Mouse (Mus musculus) skeletal muscle tissue, adult 2 months (tissue): Measurements from ENCODE around the gene Dars2.
A peak's percentile ranks its signal among the peaks of the same experiment; 100 is the strongest.

ENCODE experiments used
- DNase-seq: peaks from one replicate; pipeline ENCODE4 v3.0.0-alpha.2; 2012; ENCODE audit warnings: low read depth, low spot score

The Dars2 gene

GRCm38 (mm10) chr1:161070352-161071271 lies at the start of gene Dars2, which contains the start of gene Cenpl:
Gene Dars2, minus strand, starts transcription at chr1:161070658.
Gene Cenpl, plus strand, starts transcription at chr1:161070713.
- peak; percentile 91 for DNase-seq

DNA sequence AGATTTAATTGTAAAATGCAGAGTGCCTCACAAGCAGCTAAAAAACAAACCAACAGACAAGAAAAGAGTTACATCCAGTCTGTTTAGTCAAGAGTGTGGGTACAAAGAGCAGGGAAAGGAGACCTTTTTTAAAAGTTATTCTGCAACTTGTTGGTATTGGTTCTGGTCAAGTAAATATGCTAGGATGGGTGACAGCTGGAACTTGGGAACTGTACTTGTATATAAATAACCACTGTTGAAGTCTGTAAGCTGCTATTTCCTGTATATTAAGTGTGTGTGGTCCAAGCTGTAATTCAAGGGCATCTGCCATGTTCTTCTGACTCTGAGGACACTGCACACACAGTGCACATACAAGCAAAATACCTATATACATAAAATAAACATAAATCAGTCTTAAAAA lies 44.1 kb upstream of the Dars2 start:
- no peak for DNase-seq

DNA sequence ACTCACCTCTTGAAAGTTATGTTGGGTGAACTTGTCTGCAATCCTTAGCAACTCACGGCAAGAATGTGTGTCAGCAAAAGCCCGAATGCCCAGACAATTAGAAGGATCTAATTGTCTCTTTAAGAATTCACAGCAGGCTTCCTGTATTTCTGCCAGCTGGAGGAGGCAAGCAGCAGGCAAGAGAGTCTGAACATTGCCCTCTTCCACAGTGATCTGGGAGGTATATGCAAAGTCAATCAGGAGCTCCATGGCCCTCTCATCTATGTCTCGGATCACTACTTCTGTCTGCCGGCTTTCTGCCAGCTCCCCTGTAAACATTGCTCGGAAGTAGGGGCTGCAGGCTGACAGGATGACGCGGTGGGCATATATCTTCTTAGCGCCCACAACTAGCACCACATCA lies 38.8 kb upstream of the Dars2 start:
- no peak for DNase-seq

GRCm38 (mm10) chr1:161103842-161104241 lies 33.4 kb upstream of the Dars2 start:
- no peak for DNase-seq

DNA sequence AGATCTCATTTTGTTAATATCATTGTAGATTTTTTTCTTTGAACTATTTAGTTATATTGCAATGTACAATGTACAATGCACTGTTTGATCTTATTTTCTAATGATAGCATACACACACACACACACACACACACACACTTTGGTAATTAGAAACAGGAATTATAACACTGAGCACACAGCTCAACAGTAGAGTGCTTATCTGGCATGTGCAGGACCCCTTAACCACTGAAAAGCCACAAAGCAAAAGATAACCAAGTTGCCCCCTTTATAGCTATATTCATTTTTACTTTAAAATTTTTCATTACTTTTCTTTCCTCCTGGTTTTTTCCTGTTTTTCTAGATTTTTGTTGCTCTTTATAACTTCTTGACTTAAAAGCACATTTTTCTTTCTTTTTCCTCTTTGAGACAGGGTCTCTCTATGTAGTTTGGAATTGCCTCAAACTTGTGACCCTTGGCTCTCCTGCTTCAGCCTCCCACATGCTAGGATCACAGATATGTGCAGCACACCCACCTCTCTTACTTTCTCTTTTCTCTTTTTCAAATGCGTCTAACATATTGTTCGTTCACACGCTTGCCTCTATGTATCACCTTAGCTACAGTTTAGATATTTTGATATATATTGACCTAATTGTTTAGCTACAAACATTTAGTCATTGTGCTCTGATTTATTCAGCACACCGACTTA lies 29.4 kb upstream of the Dars2 start:
- no peak for DNase-seq

- no peak for DNase-seq
Observed at GRCm38 (mm10) chr1:161077243-161077642, 6.8 kb upstream of the Dars2 start.

DNA sequence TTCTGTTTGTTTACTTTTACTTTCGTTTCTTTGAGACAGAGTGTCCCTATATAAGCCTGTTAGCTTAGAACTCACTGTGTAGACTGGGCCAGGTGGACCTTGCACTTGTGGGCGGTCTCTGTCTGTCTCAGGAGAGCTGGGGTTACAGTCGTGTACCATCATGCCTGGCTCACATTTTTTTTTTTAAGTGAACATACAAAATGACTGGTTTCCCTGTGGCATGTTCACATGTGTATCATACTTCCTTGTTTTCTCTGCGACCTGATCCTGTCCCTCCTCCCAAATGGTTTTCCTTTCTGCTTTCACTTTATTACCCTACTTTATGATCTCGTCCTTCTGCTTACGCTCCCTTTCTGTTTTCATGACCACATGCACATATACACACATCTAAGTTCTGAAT lies 5.8 kb upstream of the Dars2 start:
- no peak for DNase-seq

DNA sequence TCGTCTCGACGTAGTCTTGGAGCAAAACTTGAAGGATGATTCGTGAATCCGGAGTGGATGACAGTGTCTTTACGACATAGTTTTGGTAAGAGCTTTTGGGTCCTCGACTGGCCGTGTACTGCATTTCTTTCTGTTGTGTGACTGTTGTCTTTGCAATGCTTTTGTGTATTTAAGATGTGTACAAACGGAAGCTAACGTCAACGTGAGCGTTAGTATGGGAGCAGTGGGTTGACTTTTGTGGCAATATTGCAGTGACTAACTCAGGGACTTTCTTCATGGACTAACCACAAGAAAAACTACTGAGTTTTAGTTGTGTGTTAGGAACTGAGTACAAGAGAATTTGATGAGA lies 788 bp upstream of the Dars2 start:
- no peak for DNase-seq

DNA sequence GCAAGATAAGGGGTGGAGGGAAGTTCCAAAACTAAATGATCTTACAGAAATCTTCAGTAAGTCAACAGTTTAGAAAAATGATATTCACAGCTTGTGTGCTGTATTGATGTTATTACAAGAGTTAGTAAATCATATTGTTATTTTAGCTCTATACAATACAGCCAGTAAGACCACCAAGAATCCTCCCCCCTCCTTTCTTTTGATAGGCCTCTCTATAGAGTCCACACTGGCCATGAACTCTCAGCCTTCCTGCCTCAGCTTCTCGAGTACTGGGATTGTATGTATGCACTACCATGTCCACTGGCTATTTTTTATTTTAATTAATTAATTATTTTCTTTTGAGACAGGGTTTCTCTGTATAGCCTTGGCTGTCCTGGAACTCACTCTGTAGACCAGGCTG lies 7.1 kb downstream of the Dars2 start:
- no peak for DNase-seq

- no peak for DNase-seq
Observed at GRCm38 (mm10) chr1:161057164-161057563, 13.3 kb downstream of the Dars2 start.

GRCm38 (mm10) chr1:161046972-161047371 lies 23.5 kb downstream of the Dars2 start:
- DNase-seq: no peak

DNA sequence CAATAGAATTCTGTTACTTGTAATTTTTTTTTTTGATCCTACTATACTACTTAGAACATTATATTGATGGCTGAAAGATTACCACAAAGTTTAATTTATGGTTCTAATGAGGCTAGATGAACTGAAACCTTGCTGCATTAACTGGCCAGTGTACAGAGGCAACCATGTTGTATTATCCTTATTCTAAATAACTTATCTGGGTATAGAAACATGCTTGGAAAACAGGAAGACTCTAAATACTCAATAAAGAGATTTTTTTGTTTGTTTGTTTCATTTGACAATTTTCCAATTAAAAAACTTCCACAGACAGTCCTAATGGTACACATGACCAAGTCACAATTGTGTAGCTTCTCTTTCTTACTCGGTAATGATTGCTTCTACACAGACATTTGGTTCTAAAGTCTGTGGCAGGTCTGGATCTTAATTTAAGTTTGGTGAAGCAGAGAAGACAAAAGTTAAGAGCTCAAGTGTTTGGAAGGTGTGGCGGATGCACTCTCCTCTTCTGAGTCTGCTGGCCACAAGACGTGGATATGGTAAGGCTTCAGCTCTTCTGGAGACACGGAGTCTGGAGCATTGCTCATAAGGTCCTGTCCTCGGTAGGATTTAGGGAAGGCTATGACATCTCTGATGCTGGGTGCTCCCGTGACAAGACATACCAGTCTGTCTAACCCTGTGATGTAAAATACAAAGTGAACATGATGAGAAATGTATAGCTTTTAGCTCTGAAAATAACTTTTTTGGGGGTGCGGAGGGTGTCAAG lies 29.0 kb downstream of the Dars2 start:
- DNase-seq: no peak

GRCm38 (mm10) chr1:161040855-161041254 lies 29.6 kb downstream of the Dars2 start:
- no peak for DNase-seq

DNA sequence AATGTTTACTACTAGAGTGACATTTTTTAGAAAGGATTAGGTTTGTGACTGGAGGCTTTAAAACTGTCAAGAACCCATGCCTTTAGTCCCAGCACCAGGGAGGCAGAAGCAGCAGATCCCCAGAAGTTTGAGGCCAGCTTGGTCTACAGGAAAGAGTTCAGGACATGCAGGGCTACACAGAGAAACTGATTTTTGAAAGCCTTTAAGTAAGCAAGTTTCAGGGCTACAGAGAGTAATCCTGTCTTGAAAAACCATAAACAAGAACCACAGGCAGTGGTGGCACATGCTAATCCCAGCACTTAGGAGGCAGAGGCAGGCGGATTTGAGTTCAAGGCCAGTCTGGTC lies 30.1 kb downstream of the Dars2 start:
- no peak for DNase-seq

- no peak for DNase-seq
Observed at GRCm38 (mm10) chr1:161039741-161040425, 30.6 kb downstream of the Dars2 start.

DNA sequence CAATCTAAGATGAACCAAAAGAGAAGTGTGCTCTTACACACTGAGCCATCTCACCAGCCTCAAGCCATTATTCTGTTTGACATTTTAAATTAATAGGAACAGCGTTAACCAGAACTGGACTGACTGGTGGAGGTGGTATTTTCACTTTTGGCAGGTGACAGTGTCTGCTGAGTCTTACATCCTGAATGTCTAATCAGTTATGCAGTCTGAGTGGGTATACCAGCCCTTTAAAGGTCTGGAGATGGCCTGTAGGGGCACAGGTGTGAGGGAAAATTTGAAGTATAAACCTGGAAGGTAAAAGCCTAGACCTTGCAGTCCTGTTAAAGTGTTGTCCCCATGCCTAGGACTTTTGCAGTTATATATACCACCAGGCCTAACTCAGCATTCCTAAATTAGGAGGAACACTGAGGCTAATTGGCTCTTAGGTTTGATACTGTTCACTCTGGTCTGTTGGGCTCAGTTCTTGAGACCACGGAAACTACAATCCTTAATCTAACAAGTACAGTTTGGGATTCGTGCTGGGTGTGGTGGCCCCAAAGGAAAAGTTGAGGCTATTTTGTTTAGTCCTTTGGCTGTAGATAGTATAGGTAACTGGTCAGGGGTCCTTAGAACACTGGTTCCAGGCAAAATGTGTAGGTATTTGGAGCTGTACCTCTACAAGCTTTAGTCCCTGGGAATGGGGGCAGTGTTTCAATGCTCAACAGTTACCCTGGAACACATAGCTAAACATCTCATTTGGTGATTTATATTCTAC lies 31.3 kb downstream of the Dars2 start:
- DNase-seq: no peak

DNA sequence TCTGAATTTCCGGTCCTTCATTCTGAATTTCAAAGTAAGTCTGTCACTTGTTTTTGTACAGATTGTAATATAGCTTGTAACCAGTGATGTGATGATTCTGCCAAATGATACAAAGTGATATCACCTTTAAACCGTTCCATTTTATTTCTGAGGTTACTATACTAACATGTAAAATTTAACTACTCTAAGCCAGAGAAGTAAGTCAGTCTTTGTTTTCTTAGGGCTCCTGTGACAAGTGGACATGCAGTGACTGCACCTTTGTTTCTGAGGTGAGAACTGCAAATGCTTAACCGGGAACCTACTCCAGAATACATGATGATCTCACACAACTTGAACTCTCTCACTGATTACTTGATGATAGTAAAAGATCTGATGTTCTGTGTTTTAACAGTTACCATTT lies 32.5 kb downstream of the Dars2 start:
- DNase-seq: no peak

GRCm38 (mm10) chr1:161037599-161037998 lies 32.9 kb downstream of the Dars2 start:
- no peak for DNase-seq

GRCm38 (mm10) chr1:161037026-161037425 lies 33.4 kb downstream of the Dars2 start:
- DNase-seq: no peak

DNA sequence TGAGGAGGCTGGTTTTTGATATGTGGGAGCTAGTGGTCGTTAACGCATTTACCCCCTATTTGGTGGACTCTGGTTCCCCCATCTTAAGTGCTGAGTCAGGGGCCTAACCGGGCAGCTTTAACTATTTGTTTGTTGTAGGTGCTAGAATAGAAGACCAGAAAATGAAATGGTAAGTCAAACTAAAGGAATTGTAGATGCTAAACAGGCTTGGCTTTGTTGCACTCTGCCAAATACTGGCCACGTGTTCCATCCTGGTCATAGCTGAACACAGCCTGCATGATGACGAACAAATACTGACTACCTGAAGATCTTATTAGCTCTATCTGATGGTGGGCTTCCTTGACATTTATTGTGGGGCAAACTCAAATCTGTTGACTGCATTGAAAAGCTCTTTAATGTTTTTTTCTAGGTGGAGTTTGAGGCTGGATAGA lies 34.0 kb downstream of the Dars2 start:
- DNase-seq: no peak

GRCm38 (mm10) chr1:161035786-161036404 lies 34.6 kb downstream of the Dars2 start:
- DNase-seq: no peak
